Mouse (Mus musculus): ENCODE data around the gene P2ry2. TPM values are rescaled to one million over a fixed set of nuclear protein-coding genes. Genes with fewer than 3 reads are reported as not detected.

Gene P2ry2
- polyA plus RNA-seq (2012; rRNA removed): 4.4 and 5.6 TPM in 2 replicates

GRCm38 (mm10) chr7:101012541-101012940 is at the start of gene P2ry2:
TSS of gene P2ry2 (minus strand) at chr7:101012866.

DNA sequence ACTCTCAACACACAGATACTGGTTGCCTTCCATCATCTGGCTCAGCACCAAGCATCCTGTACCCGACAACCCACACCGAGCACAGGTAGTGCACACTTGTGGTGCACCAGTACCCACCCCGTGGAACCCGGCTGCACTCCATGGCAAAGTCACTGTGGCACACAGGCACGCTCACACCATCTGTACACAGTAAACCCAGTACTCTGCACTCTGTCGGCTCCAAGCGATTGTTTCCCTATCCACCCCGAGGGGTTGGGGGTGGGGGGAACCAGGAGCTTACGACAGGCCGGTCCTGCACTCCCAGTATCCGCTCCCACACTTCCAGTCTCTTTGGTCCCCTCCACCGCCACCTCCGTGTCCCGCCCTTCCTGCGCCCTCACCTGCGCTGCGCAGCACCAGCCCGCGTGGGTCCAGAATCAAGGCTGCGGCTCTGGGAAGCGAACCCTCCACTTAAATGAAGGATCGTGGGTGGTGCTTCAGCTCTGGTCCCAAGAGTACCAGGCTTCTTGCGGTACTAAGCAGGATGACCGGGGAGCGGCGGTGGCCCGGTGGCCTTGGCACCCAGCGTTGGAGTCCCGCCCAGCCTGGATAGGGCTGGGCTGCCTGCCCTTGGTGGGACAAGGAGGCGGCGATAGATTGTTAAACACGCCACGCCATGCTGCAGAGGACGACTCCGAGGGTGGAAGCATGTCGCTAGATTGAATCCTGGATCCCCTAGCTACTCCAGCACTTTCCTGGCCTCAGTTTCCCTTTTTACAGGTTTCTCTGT is 38.3 kb downstream of the P2ry2 start, which contains the start of gene P2ry6:
Gene P2ry6 (minus strand): TSS at position 515 of the 769 bp plus-strand sequence.

Other genes with a start within 250 kb of the P2ry2 start
- gene Relt, start 149.4 kb downstream of the P2ry2 start, polyA plus RNA-seq (2012; rRNA removed): 14.7 and 15.1 TPM in 2 replicates
- gene Arhgef17, start 80.8 kb downstream of the P2ry2 start, polyA plus RNA-seq (2012; rRNA removed): 91.9 and 102 TPM in 2 replicates
- 59.2 and 65.4 TPM in 2 replicates for gene P2ry6, start 38.2 kb downstream of the P2ry2 start, polyA plus RNA-seq (2012; rRNA removed)
- 7.9 and 8.6 TPM in 2 replicates for gene Fchsd2, start 80.0 kb upstream of the P2ry2 start, polyA plus RNA-seq (2012; rRNA removed)

All from ovary, adult 2 months (tissue).